Mouse (Mus musculus) frontal cortex, adult (tissue): Measurements from ENCODE around the gene Spon2.

Experiments used
- ATAC-seq: cut with Nextera tagmentation; 2 replicates; pipeline ENCODE4 v1.9.2; 2017; ENCODE audit warnings: mild to moderate bottlenecking, moderate library complexity, mixed read lengths; ENCODE audit not compliant: low TSS enrichment

Gene Spon2

DNA sequence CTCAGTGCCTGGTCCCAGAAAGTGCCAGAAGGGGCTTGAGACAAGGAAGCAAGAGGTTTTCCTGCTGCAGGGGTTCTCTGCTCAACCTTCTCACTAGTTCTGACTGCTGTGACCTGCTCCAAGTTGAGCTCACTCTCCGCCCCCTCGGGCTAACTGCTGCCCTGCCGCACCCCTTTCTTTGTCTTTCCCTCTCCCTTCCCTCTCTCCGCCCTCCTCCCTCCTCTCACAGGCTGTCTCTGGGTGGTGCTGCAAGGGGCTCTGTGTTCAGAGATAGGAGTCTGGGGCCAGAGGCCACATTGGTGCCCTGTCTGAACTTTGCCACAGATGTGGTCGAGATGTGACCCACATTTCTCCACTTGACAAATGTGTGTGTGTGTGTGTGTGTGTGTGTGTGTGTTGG, at the start of gene Spon2:
TSS of gene Spon2 (minus strand) at position 375 of the 400 bp plus-strand sequence.
- ATAC-seq = no peak

DNA sequence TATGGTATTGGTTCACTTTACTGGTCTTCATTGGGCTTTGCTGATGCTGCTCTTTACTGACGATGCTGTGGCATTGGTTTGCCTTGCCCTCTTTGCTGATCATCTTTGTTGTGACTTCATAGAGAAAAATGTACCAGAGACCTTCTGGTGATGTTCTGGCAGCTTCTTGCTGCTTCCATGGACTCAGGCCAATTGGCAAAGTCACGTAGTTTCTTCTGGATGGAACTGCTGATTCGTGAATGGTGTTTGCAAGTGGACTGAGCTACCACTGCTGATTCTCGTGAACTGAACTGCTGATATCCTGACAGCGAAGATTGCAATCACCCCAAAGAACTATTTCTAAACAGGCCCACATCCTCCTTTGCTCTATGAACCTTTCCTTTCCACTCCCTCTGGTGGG, 36.2 kb upstream of the Spon2 start:
- ATAC-seq = no peak

DNA sequence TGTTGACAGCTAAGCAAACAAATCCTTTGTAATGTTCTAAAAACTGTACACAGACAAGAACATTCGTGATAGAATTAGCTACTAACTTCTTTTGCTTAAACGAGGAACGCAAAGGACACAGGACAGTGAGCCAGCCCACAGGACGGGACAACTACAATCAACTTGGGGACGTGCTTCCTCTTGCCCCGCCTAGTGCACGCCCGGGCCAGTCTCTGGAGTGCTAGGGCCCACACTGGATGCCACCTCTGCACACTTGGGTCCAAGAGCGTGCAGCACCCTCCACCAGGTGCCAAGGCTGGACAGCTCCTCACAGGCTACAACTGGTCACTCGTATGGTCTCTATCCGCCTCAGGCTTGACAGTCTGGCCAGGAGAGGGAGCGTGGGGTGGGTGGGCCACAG, 29.9 kb upstream of the Spon2 start:
- ATAC-seq = no peak

DNA sequence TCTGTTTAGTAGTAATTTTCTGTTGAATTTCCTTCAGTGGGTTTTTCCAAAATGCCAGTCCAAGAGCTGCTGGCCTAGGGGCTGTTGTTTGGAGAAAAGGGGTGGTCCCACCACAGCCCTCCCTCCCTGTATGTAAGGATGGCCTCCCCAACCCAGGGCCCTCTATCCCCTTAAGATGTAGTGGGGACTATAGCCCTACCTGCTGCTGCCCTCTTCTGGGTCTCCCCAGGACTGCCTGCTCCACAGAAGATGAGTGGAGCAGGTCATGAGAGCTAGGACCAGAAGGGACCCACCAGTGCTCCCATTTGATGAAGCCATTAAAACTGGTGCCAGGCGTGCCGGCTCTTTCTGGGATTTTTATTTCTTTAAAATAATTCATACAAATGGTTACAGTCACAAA, 29.1 kb upstream of the Spon2 start:
- ATAC-seq = no peak

DNA sequence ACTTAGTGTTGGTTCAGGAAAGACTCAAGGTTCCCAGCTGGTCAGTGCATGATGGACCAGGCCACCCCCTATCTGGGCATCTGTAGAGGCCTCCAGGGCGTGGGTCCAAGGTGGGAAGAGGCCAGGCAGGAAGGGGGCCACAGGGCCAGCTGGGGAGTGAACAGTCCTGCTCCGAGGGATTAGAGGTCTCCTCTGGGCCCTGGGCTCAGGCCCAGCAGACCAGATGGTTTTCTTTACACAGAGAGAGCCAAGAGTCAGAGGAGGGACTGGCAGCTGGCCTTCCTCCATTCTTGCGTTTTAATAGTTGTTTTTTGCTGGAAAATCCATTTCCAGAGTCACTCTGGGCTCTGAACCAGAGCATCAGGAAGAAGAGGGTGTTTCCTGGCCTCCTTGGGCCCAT, 27.4 kb upstream of the Spon2 start:
- ATAC-seq = peak; percentile 62

DNA sequence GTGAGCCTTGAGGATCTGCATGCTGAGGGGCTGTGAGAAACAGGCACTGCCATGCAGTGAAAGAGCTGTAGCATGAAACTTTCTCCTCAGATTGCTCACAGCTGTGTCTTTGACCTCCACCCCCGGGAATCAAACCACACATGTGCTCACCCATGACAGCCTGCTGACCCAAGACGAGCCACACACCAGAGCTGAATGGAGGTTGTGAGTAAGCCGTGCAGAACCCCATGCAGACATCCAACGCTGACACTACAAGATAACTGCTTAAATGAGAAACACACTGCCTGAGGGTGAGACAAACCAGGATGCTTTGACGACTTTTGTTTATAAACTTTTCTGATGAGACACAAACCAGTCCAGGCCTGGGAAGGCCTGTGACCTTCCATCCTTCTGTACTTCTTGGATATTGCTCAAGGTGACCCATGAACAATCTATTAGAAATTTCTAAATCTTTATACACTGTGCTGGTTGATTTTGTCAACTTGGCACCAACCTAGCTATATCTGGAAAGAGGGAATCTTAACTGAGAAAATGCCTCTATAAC, 26.2 kb upstream of the Spon2 start:
- ATAC-seq = no peak

DNA sequence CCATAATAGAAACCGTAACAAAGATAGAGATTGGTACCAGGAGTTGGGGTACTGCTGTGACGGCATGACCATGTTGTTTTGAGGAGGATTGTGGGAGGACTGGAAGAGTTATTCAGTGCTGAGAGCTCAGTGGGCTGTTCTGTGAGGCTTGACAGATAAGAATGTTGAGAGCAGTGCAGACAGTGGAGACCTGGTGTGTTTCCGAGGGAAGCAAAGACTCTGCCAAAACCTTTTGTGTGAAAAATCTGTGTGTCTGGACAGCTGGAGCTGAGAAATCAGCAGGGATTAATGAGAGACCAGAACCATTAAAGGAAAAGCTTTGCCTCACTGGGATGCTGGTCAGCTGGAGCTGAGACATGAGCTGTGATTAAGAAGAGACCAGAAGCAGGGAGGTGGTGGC, 21.7 kb upstream of the Spon2 start:
- no peak for ATAC-seq

DNA sequence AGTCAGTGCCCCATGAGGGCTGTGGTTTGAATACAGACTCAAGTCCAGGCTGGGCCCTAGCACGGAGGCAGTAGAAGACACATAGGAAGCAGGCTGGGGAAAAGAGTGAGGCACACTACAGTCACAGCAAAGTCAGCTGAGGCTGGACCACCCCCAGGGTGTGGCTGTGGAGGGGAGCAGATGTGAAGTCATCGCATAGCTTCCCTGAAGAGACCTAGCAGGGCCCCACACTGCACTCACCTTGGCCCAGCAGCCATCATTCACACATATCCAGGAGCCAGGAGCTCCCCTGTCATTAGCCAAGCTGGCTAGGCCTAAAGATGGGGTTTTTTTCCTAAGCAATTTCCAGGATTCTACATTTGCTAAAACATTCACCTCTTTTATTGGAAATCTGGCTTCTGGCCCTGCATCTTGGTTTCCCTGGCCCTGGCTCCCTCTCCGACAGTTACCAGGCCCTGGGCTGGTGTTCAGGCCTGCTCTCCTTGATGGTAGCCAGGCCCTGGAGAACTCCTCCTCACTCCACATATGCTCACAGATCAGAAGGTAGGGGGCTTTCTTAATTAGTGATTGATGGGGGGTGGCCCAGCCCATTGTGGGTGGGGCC, 21.0 kb upstream of the Spon2 start:
- ATAC-seq = no peak

DNA sequence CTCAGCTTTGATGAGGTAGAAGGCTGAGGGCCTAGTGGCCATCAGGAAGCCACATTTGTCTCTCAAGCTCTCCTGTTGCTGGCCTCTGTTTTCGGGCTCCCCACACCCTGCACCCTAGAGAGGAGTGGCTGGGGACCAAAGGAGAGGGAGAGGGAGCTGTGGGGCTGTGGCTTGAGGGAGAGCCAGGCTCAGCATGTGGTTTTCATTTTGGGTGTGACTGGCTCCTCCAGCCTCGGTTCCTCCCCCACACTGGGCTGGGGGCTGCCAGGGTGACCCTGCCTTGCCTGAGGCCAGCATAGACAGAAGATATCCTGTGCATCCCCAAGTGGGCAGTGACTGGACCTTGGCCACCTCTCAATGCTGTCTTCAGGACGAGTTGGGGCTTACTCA, 20.0 kb upstream of the Spon2 start:
- no peak for ATAC-seq

DNA sequence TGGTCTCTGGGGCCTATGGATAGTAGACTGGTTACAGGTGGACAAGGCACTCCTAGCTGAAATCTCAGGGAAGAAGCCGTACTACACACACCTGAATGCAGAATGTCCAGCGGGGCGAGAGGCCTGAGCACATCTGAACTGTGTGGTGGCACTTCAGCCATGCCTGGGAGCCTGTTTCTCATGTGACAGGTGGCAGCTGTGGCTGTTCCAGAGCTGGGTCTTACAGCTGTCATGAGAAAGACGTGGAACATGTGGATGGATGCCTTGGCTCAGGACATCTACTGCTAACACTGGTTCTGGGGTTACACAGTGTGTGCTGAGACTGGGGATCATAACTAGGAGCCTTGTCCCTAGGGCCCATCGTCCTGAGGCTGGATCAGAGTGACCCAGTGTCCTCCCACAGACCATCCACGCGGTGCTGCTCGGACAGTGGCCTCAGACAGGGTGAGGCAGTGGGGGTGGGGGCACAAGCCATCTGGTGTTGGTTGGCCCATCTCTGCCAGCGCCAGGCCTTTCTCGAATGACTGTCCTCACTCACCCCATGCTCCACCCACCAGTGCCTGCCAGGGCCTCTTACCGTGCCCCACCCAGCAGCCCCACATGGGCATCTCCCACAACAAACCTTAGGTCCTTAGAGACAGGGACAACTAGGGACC, 19.5 kb upstream of the Spon2 start:
- ATAC-seq = no peak

DNA sequence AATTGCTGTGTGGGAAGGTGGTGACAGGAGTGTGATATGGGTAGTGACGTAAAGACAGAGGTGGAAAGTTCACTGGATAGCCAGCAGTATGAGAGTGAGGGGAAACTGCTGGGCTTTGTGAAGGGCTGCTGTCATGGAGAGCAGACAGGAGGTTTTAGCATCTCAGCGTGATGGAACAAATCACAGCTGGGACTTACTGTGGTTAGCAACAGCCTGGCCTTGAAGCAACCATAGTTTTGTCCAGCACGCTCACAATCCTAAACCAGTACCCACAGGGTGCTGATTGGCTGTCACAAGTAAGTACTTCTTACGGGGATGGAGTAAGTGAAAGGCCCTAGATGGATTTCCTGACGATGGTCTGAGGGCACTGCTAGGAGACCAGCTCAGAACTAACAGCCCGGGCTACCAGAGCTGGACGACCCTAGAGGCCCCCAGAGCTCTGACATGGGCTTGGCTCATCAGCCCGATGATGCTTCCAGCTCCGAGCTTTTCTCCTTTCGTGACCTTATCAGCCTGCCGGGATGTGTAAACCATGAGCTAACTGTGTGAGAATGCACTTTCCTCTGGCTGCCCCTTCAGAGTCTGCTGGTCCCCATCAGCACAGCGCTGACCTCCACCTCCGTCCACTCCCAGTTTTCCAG, 16.3 kb upstream of the Spon2 start:
- no peak for ATAC-seq

DNA sequence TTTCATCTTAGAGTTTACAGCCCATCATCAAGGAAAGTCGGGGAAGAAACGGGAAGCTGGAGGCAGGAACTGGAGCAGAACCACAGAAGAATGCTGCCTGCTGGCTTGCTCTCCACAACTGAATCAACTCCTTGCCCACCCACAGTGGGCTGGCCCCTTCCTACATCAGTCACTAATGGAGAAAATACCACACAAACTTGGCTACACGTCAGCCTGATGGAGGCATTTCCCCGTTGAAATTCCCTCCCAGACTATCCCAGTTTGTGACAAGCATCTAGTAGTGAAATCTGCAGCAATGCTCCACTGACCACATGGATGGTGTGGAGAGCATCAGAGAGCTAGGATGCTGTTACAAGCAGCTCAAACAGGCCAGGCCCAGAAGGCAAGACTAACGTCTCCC, 14.5 kb upstream of the Spon2 start:
- ATAC-seq = no peak

DNA sequence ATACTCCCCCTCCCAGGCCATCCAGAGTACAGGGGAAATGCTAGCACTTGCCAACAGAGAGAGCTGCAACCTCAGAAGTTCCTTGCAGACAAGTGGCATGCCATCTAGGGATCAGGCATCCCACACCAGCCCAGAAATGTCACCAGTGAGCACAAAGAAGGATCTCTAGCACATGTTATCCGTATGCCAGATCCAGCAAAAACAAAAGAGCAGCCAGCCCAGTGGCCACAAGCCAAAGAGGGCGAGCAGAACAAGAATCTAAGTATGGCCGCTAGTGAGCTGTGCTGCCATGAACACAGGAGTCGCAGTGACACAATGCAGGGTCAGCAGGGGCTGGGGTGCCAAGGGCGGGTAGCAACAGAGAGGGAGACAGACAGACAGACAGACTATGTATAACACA, 12.0 kb upstream of the Spon2 start:
- no peak for ATAC-seq

DNA sequence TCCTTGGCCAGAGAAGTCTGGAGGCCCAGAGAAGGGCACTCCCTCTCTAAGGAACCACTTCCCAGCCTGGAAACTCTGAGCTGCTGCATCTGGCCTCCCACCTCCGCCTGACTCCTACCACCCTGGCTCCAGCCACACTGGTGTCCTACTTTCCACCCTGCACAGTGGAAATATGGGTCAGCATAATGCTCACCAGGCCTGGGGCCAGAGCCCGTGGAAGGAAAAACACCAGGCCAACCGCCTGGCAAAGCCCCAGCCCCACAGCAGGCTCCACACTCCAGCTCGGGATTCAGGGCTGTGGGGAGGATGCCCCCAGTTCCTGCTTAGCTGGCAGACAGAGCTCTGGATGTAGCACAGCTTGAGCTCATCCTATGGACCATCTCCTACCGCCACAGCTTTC, 10.2 kb upstream of the Spon2 start:
- peak; percentile 89 for ATAC-seq

DNA sequence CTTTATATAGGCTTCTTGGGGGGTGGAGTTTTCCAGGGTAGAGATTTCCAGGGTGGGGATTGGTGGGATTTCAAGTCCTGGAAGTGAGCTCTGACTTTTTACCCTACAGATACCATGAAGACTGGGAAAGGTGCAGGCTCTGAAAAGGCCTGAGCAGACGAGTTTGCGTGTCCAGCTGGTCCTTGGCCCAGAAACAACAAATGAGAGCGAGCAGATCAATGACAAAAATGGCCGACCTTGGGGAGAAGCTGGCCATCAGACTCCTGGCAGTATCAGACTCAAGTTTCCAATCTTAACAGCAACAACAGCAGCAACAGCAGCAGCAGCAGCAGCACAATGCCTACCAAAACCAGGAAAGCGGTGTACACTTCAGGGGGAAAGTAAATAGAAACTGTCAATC, 7.4 kb upstream of the Spon2 start:
- no peak for ATAC-seq

DNA sequence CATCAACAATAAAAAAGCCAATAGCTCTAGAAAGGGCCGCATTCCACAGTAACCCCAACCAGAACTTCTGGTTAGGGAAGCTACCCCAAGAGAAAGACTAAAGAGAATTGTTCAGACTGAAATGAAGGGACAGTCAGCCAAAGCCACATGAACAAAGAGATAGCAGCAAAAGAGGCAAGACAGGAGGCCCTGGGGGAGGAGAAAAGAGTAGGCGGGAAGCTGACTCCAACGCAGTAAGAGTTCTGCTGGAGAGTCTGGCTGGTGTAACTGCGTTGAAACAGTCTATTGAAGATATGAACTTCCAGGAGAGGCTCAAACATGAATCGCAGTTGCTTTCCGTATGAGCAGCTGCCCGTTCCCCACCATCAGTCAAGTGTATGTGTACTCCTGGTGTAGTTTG, 6.2 kb upstream of the Spon2 start:
- no peak for ATAC-seq

DNA sequence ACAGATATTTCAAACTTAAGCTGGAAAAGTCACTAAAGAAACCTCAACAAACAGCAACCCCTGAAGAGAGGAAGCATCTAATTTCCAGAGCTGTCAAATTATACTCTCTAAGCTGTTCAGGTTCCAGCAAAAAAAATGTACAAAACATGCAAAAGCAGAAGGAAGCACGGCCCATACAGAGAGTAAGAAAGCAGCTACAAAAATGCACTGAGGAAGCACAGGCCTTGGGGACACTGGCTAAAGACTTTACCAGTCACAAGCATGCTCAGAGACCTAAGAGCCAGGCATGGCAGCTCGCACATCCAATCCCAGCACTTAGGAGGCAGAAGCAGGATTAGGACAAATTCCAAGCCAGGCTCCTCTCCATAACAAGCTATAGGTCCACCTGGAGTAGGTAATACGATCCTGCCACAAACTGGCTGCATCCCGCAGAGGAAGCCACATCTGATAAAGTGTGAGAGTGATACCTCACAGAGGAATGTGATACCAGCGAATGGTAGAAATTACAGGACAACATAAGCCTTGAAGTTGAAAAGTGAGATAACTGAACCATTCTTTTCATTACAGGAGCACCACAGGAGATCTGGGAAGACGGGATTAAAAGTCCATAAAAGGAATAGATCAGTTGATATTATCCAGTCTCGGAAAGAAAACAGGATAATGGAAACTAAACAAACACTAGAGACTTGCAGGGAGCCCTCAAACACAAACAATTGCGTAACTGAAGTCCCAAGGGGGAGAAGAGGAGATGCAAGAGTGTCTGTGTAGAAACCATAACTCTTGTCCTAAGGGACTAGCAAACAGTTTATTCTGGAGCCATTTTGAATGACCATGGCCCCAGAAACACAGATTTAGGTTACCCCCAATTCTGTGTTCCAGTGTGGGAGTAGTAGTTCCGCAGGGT, 4.8 kb upstream of the Spon2 start:
- no peak for ATAC-seq

DNA sequence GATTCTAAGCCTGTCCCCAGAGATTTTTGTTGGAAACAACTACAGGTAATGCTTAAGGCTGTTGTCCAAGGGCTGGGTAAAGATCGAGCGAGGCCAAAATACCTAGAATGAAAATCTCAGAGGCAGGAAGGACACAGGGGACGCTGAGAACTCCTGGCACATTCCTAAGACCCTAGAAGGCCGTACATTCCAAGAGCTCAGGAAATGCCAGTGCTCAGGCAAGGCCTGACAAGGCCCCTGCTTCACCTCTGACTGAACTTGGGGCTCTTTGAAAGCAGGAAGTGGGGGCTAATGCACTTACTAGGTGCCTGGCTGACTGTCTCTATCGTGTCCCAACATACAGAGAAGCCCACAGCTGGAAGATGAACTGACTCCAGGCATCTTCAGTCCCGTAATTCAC, 4.1 kb upstream of the Spon2 start:
- ATAC-seq = no peak

DNA sequence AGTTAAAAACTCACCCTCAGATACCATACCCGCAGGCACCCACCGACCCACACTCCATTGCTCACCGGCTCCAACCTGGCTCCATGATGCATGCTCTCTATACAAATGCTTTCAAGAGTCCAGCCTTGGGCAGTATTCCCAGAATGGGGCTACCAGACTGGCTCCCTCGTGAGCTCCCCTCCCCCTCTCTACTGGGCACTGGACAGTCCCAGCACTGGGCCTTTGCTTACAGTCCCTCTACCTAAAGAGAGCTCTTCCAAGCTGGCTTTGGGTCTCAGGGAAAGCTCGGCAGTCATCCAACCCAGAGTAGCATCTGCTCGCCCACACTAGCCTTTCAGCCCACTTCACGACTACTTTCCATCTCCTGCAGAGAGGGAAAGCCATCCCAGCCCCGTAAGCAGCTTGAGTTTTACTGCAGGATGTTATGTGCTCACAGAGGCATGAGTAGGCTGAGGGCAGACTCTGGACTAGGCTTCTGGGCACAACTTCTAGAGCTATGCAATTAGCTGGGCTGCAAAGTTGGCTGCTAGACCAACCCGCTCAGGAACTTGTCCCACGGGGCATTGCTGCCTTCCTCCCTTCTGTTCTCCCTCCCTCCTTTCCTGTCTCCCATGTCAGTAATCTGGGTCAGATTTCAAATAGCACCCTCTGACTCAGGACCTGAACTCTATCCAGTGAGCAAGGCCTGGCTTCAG, 2.2 kb upstream of the Spon2 start:
- peak; percentile 95 for ATAC-seq

DNA sequence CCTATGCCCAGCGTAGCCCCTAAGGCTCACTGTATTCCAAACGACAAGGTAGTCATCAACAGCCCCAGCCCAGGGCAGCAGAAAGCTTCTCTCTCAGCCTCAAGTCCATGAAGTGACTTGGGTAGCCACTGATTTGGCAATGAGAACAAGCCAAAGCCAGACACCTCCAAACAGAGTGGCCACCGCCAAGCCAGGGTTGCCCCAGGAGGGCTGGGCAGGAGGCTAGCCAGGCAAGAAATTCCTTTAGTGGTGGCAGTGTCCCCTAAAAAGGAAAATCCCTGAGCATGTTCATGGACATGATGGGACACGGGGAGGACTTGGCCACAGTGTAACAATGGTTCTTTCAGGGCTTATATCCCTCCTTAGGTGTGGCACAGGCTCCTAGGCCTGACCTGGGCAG, 1.6 kb upstream of the Spon2 start:
- ATAC-seq = no peak

DNA sequence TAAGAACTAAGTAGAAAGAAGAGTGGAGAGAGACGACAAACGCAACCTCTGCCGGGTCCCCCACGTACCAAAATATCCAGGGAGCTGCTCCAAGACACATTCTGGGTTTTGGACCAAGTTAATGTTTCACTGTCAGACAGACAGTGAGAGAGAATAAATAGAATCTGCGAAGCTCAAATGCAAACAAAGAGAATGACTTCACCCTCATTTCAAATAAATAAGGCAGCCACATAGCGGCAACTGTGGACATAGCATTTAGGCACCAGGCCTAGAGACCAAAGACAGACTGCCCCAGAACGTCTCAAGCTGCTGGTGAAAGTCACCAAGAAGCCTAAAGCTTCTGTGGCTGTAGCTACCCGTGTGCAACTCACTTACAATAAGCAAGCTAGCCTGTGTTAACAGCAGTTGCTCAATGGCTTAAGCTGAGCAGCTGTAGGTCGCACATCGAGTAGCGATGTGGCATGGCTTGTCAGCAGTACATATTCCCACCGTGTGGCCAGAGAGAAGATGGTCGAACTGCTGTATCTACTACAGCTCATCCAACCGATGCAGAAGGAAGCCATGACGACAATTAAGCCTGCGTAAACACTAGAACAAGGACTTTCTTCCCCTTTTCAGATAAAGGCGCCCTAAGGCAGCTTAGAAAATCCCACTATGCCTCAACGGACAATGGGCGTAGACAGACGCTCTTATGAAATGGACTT, 643 bp upstream of the Spon2 start:
- peak; percentile 35; the same call in 1 of the 2 replicates for ATAC-seq
